Mouse (Mus musculus) hindbrain, embryonic 16.5 days (tissue): ENCODE data around the gene Dpysl5. TPM values are rescaled to one million over a fixed set of nuclear protein-coding genes. Genes with fewer than 3 reads are reported as not detected.
"Not testable (repeated sequence)": the region's sequence is repeated elsewhere in the genome, so short reads cannot be mapped to it uniquely, and the experiment has no call there.

Source experiments
- ATAC-seq: fragments of 200-750 bp; cut with Nextera tagmentation; 2 replicates; pipeline ENCODE4 v1.8.0; 2017; ENCODE audit warnings: moderate TSS enrichment, moderate library complexity
- H3K27ac ChIP-seq: fragments of 300-500 bp; sonication (generic); 2 replicates; pipeline ENCODE4 v1.5.1; 2014; ENCODE audit warnings: low read depth, mild to moderate bottlenecking, control low read depth, low read length, moderate library complexity
- H3K27me3 ChIP-seq: fragments of 300-500 bp; sonication (generic); replicated peaks from 2 replicates; pipeline ENCODE4 v1.6.1; 2014; ENCODE audit warnings: low read length; ENCODE audit not compliant: control insufficient read depth, insufficient read depth
- H3K36me3 ChIP-seq: fragments of 300-500 bp; sonication (generic); 2 replicates; pipeline ENCODE4 v1.6.1; 2014; ENCODE audit warnings: mild to moderate bottlenecking, low read length, moderate library complexity, mixed read lengths; ENCODE audit not compliant: control insufficient read depth, insufficient read depth
- H3K4me1 ChIP-seq: fragments of 300-500 bp; sonication (generic); 2 replicates; pipeline ENCODE4 v1.6.1; 2014; ENCODE audit warnings: low read depth, low read length; ENCODE audit not compliant: control insufficient read depth, insufficient read depth
- H3K4me2 ChIP-seq: fragments of 300-500 bp; sonication (generic); 2 replicates; pipeline ENCODE4 v1.6.1; 2014; ENCODE audit warnings: mild to moderate bottlenecking, low read length, control low read depth, moderate library complexity
- H3K4me3 ChIP-seq: fragments of 300-500 bp; sonication (generic); 2 replicates; pipeline ENCODE4 v1.5.1; 2014; ENCODE audit warnings: mild to moderate bottlenecking, low read length, control low read depth, moderate library complexity
- H3K9ac ChIP-seq: fragments of 300-500 bp; sonication (generic); 2 replicates; pipeline ENCODE4 v1.6.1; 2014; ENCODE audit warnings: low read depth, mild to moderate bottlenecking, control low read depth, low read length, moderate library complexity
- H3K9me3 ChIP-seq: fragments of 300-500 bp; sonication (generic); 2 replicates; pipeline ENCODE4 v1.6.1; 2014; ENCODE audit warnings: mild to moderate bottlenecking, low read length, moderate library complexity; ENCODE audit not compliant: control insufficient read depth
- WGBS: fragments of 180-500 bp; shearing (Covaris S2); extraction: QIAGEN DNeasy Blood & Tissue Kit; methylation state at CpG from one replicate; pipeline ENCODE4 v1.1.7; 2014; 5-methylcytosine and 5-hydroxymethylcytosine counted together
- polyA plus RNA-seq: library from polyadenylated mRNA; unstranded; fragments of >200 nt; fragmentation: Nextera tagmentation; extraction: Ambion mirVana; gene quantifications from 2 replicates; pipeline ENCODE4 v1.2.1, GENCODE M21; 2015

Gene Dpysl5
- polyA plus RNA-seq, 1 experiment from 2014 or later, result 200 TPM

DNA sequence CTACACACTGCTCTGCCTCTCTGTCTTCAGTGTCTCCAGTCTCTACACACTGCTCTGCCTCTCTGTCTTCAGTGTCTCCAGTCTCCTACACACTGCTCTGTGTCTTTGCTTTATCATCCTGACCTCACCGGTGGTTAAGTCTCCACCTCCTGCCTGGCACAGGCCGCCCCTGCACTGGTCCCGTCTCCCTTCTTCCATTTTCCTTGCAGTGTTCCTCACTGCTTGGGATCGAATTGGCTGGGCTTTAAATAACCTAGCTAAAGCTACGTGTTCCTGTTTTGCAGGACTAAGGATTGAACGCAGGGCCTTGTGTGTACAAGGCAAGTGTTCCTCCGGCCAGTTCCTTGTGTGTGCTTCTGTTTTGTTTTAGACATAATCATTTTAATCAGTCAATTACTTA is 41.3 kb upstream of the Dpysl5 start:
- ATAC-seq, result no peak
- H3K27ac ChIP-seq, result no peak overlapping the region
- WGBS, result 90% methylated on average over 7 of the region's 7 CpGs
- no peaks in the 10 kb centered on the region for H3K36me3 ChIP-seq
- no peak overlapping the region for H3K4me2 ChIP-seq
- H3K4me3 ChIP-seq, result no peak overlapping the region
- H3K9ac ChIP-seq, result no peak overlapping the region
- H3K4me1 ChIP-seq, result peaks cover 9% of the 10 kb centered on the region
- no peaks in the 10 kb centered on the region for H3K9me3 ChIP-seq
- no peaks in the 10 kb centered on the region for H3K27me3 ChIP-seq

DNA sequence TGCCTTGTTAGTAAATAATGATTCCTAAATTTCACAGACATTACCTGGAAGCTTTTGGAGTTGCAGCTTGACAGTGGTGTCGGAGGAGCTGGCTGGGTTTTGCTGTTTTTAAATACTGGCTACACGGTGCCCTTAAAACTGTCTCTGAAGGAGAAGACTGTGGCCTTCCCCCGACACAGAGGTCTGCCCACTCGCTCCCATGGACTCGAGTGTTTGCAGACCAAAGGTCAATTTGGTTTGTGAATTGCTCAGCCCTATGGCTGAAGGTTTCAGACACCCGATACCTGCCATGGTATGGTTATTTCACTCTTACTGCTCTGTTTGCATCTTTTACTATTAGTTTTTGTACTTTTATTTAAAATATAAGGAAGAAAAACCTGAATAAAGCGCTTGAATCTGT is 37.4 kb upstream of the Dpysl5 start:
- Histone ChIP-seq H3K4me1 (no peaks in the 10 kb centered on the region), H3K9ac (no peak overlapping the region), H3K27me3 (no peaks in the 10 kb centered on the region), H3K36me3 (no peaks in the 10 kb centered on the region), H3K9me3 (no peaks in the 10 kb centered on the region), H3K4me2 (no peak overlapping the region), H3K4me3 (no peak overlapping the region), H3K27ac (no peak overlapping the region)
- no peak for ATAC-seq
- 87% methylated on average over 7 of the region's 7 CpGs for WGBS

DNA sequence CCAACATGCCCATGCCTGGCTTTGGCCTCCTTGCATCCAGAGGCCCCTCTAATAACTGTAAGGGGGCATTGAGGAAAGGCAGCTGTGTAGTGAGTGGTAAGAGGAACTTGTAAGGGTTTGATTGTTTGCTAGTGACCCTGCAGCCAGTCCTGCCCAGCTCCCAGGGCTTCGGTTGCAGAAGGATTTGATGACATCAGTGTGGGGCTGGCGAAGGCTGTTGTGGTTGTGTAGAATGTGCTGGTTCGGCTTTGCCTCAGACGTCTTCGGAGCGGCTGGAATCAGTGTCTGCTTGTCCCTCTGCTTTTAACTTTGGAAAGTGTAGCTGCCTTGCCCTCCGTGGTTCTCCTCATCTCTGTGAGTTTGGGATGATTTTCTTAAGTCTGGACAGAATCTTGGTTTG is 34.6 kb upstream of the Dpysl5 start:
- H3K27me3 ChIP-seq, result no peaks in the 10 kb centered on the region
- no peaks in the 10 kb centered on the region for H3K4me1 ChIP-seq
- WGBS, result 93% methylated on average over 7 of the region's 7 CpGs
- H3K4me2 ChIP-seq, result no peak overlapping the region
- no peak overlapping the region for H3K27ac ChIP-seq
- no peaks in the 10 kb centered on the region for H3K36me3 ChIP-seq
- no peak overlapping the region for H3K9ac ChIP-seq
- no peak overlapping the region for H3K4me3 ChIP-seq
- no peaks in the 10 kb centered on the region for H3K9me3 ChIP-seq
- ATAC-seq, result no peak

DNA sequence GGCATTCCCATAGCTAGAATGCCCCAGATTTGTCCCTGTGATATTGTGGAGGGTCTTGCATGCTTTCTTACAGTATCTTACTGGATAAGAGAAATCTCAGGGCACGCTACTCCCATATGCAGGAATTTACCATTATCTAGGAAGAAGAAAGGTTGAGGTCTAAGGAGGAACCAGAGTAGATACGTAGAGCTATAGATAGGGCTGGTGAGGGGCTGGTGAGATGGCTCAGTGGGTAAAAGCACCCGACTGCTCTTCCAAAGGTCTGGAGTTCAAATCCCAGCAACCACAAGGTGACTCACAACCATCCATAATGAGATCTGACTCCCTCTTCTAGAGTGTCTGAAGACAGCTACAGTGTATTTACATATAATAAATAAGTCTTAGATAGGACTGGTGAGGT is 33.3 kb upstream of the Dpysl5 start:
- H3K4me1 ChIP-seq, H3K27me3 ChIP-seq, H3K36me3 ChIP-seq, H3K27ac ChIP-seq, H3K4me2 ChIP-seq, H3K4me3 ChIP-seq, H3K9me3 ChIP-seq, H3K9ac ChIP-seq, ATAC-seq: not testable (repeated sequence)
- WGBS, result 92% methylated on average over 3 of the region's 3 CpGs

DNA sequence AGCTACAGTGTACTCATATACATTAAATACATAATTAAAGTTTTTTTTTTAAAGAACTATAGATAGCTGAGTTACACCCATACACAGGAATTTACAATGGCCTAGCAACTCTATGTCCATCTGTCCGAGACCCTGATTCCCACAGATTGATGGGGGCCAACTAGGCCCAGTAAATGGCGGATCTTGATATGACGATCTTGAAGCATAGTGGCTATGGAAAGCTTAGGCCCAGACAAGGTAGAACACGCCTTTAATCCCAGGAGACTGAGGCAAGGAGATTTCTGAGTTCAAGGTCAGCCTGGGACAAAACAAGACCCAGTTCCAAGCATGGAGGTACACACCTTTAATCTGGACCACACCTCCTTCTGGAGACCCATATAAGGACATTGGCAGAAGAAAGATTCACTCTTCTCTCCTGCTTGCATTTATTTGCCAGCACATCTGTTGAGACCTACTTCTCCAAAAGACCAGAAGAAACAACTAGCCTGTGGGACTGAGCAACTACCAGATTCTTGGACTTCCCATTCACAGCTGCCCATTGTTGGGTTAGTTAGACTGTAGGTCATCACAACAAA is 32.6 kb upstream of the Dpysl5 start:
- no peak overlapping the region for H3K4me3 ChIP-seq
- no peak overlapping the region for H3K27ac ChIP-seq
- H3K4me1 ChIP-seq, result no peaks in the 10 kb centered on the region
- no peak overlapping the region for H3K9ac ChIP-seq
- 97% methylated on average over 4 of the region's 4 CpGs for WGBS
- no peaks in the 10 kb centered on the region for H3K9me3 ChIP-seq
- ATAC-seq, result no peak
- H3K36me3 ChIP-seq, result no peaks in the 10 kb centered on the region
- no peaks in the 10 kb centered on the region for H3K27me3 ChIP-seq
- H3K4me2 ChIP-seq, result no peak overlapping the region

DNA sequence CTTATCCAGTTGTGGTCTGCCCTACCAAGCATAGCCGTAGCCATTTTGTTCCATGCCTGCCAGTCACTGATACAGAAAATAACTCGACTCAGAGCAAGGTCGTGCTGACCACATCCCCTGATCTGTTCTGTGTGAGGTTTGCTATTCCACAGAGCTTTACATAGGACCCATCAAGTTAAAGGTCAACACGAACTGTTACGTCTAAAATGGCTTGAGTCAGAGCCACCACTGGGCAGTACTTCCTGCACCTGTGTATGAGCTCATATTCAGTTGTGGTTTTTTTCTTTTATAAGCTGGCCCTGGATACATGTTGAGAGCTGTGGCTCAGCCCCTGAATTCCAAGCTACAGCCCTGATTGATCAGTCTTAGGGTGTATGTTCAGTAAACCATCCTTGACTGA is 31.8 kb upstream of the Dpysl5 start:
- Histone ChIP-seq H3K4me1 (no peaks in the 10 kb centered on the region), H3K36me3 (no peaks in the 10 kb centered on the region), H3K27me3 (no peaks in the 10 kb centered on the region), H3K9ac (no peak overlapping the region), H3K27ac (no peak overlapping the region), H3K9me3 (no peaks in the 10 kb centered on the region), H3K4me3 (no peak overlapping the region), H3K4me2 (no peak overlapping the region)
- 93% methylated on average over 5 of the region's 5 CpGs for WGBS
- no peak for ATAC-seq

DNA sequence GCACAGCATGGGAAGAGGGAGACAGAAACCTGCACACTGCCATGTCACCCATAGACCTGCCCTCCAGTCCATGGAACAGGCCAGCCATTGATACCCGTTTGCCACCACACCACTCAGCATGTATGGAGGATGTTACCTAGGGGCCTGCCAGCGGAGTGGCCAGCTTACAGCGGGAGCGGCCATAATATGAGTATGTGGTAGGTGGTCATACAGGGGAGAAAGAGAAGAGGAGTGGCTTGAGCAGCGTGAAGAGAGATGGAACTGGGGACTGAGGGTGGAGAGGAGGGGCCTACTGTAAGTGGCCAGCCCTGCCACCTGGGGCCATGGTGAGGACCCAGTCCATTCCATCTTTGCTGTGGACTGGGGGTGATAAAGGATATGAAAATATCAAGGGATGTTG is 29.4 kb upstream of the Dpysl5 start:
- ATAC-seq, result no peak
- Histone ChIP-seq H3K36me3 (no peaks in the 10 kb centered on the region), H3K4me2 (no peak overlapping the region), H3K27me3 (no peaks in the 10 kb centered on the region), H3K27ac (no peak overlapping the region), H3K9me3 (no peaks in the 10 kb centered on the region), H3K9ac (no peak overlapping the region), H3K4me1 (no peaks in the 10 kb centered on the region), H3K4me3 (no peak overlapping the region)
- WGBS, result 84% methylated on average over 5 of the region's 5 CpGs

DNA sequence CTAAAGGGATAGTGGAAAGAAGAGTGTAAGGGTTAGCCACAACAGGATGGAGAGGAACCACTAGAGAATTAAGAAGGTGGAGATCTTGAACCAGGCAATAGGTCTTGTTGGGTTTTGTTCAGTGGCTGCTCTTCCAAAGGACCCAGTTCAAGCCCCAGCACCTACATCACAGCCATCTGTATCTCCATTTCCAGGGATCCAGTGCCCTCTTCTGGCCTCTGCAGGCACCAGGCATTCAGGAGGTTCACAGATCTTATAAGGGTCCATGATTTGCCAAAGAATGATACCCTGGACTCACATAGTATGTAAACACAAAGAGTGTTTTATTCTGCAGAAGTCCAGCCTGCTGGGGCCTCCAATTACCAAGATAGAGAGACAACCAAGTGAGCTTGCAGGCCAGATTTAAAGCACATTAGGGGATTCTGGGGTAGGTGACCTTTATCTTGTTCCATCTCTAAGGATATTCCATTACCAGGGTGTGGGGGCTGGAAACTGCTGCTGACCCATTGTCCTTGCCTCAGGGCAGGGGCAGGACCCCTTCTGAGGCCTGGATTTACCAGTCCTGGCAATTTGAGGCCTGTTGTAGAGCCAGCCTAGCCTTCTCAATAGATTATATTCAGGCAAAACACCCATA is 28.3 kb upstream of the Dpysl5 start:
- Histone ChIP-seq H3K4me2 (no peak overlapping the region), H3K27ac (no peak overlapping the region), H3K36me3 (no peaks in the 10 kb centered on the region), H3K4me1 (no peaks in the 10 kb centered on the region), H3K9ac (no peak overlapping the region), H3K4me3 (no peak overlapping the region), H3K27me3 (no peaks in the 10 kb centered on the region), H3K9me3 (no peaks in the 10 kb centered on the region)
- ATAC-seq, result no peak

DNA sequence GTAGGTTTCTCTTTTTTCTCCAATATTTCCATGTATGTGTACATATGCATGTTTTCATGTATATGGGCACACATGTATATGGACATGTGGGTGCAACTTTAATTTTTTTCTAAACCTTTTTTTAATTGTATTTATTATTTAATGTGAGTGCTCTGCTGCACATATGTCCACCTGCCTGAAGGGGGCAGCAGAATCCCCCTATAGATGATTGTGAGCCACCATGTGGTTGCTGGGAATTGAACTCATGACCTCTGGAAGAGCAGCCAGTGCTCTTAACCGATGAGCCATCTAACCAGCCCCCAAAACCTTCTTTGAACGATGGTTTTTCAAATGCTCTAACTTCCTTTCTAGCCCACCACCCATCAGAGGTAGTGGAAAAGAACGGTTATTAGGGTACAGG is 27.4 kb upstream of the Dpysl5 start:
- Histone ChIP-seq H3K4me1 (no peaks in the 10 kb centered on the region), H3K4me2 (no peak overlapping the region), H3K4me3 (no peak overlapping the region), H3K27ac (no peak overlapping the region), H3K9ac (no peak overlapping the region), H3K36me3 (no peaks in the 10 kb centered on the region), H3K27me3 (no peaks in the 10 kb centered on the region), H3K9me3 (no peaks in the 10 kb centered on the region)
- no peak for ATAC-seq
- WGBS, result 71% methylated on average over 3 of the region's 3 CpGs

DNA sequence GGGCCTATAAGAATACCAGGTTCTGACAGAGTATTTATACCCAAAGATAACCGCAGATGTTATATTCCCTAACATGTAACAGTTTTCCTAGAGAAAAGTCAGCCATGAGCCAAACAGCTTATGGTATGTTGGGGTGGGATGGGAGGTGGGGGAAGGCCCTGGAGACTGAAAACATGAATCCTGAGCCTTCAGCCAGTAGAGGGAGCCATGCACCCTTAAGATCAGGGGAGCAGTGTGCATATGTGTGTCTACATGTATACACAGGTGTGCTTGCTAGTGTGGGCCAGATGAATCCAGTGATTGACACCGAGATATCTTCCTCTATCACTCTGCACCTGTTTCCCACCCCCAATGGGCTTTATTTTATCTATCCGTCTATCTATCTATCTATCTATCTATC is 24.6 kb upstream of the Dpysl5 start:
- no peak overlapping the region for H3K9ac ChIP-seq
- H3K4me2 ChIP-seq, result no peak overlapping the region
- no peak for ATAC-seq
- H3K9me3 ChIP-seq, result no peaks in the 10 kb centered on the region
- H3K27me3 ChIP-seq, result no peaks in the 10 kb centered on the region
- WGBS, result 65% methylated on average over 3 of the region's 3 CpGs
- no peaks in the 10 kb centered on the region for H3K36me3 ChIP-seq
- H3K4me1 ChIP-seq, result no peaks in the 10 kb centered on the region
- no peak overlapping the region for H3K27ac ChIP-seq
- no peak overlapping the region for H3K4me3 ChIP-seq
